Comparison of ENCODE assay signal across 18 mouse cellular contexts in genomic region chr10:10185298-10185883, GRCm38 (mm10).
A peak's percentile ranks its signal among the peaks of the same experiment; 100 is the strongest.
DNase-seq lines count a peak whose midpoint lies in the region; ATAC-seq and TF ChIP-seq lines count a peak whose summit lies in the region.
"Had no signal": no experiment of that assay in that cellular context is flagged by ENCODE, and none has a peak within 500 bp of the region (broad histone marks: within the 10 kb centered on the region; RNA-seq: fewer than 3 reads in every experiment).

No protein-coding gene starts in this region.

- no peak for TF ChIP-seq POLR2A in thymus, adult 2 months (IDR thresholded peaks at IDR 0.05; ENCODE audit: control insufficient read depth, extremely low read depth, insufficient read depth, low read length, poor library complexity)

- TF ChIP-seq CTCF in thymus, adult 2 months (IDR thresholded peaks at IDR 0.05; ENCODE audit: borderline replicate concordance, control insufficient read depth, extremely low read depth, insufficient read depth, low read length, poor library complexity), result no peak

- WGBS in kidney, embryonic 14.5 days, result 88% methylated on average over 8 of the region's 8 CpGs
- 77% methylated on average over 8 of the region's 8 CpGs for WGBS in thymus, adult 2 months
- 87% methylated on average over 8 of the region's 8 CpGs for WGBS in macrophage (ENCODE audit: missing documents)
- WGBS in hindbrain, embryonic 16.5 days, result 92% methylated on average over 8 of the region's 8 CpGs

- H3K9ac ChIP-seq in kidney, embryonic 14.5 days (ENCODE audit: low read depth, low read length), result no peak overlapping the region
- H3K9ac ChIP-seq in hindbrain, embryonic 16.5 days (ENCODE audit: low read depth, low read length), result no peak overlapping the region
- H3K9ac ChIP-seq: forebrain, embryonic 13.5 days; lung, embryonic 14.5 days had no signal

- H3K4me1 ChIP-seq in kidney, embryonic 14.5 days (ENCODE audit: control insufficient read depth, insufficient read depth, low read length), result no peaks in the 10 kb centered on the region
- H3K4me1 ChIP-seq in thymus, adult 2 months (replicated peaks; ENCODE audit: control insufficient read depth, insufficient read depth, low read length), result peaks cover 7% of the 10 kb centered on the region
- no peaks in the 10 kb centered on the region for H3K4me1 ChIP-seq in hindbrain, embryonic 16.5 days (ENCODE audit: control insufficient read depth, insufficient read depth, low read depth, low read length)
- H3K4me1 ChIP-seq: forebrain, embryonic 13.5 days; hindbrain, embryonic 10.5 days had no signal

- H3K27me3 ChIP-seq in kidney, embryonic 14.5 days (ENCODE audit: control insufficient read depth, insufficient read depth, low read length), result no peaks in the 10 kb centered on the region
- no peaks in the 10 kb centered on the region for H3K27me3 ChIP-seq in thymus, adult 2 months (ENCODE audit: control insufficient read depth, insufficient read depth, low read length)
- no peaks in the 10 kb centered on the region for H3K27me3 ChIP-seq in hindbrain, embryonic 16.5 days (replicated peaks; ENCODE audit: control insufficient read depth, insufficient read depth, low read length)
- H3K27me3 ChIP-seq: forebrain, embryonic 13.5 days had no signal

- no peak for DNase-seq in kidney, postnatal 10 days
- DNase-seq in thymus, adult 2 months, result peak; percentile 11
- DNase-seq in thymus, adult 18-20 months, result no peak
- no peak for DNase-seq in yolk sac, embryonic 10.5 days (ENCODE audit: low spot score)
- no peak for DNase-seq in cerebellum, postnatal 14 days
- DNase-seq: adrenal gland, postnatal 10 days; cerebellum, adult 2 months; kidney, adult 18-20 months; retina, postnatal 1 day; spleen, adult 18-20 months had no signal

- H3K9me3 ChIP-seq in kidney, embryonic 14.5 days (ENCODE audit: control insufficient read depth, low read length), result no peaks in the 10 kb centered on the region
- no peaks in the 10 kb centered on the region for H3K9me3 ChIP-seq in hindbrain, embryonic 16.5 days (ENCODE audit: control insufficient read depth, low read length)
- H3K9me3 ChIP-seq: forebrain, embryonic 13.5 days; hindbrain, embryonic 10.5 days had no signal

- H3K36me3 ChIP-seq in kidney, embryonic 14.5 days (ENCODE audit: control insufficient read depth, insufficient read depth, low read length), result no peaks in the 10 kb centered on the region
- H3K36me3 ChIP-seq in thymus, adult 2 months (ENCODE audit: control insufficient read depth, insufficient read depth, low read length), result no peaks in the 10 kb centered on the region
- no peaks in the 10 kb centered on the region for H3K36me3 ChIP-seq in macrophage (ENCODE audit: inconsistent target)
- H3K36me3 ChIP-seq in hindbrain, embryonic 16.5 days (ENCODE audit: control insufficient read depth, insufficient read depth, low read length), result no peaks in the 10 kb centered on the region
- H3K36me3 ChIP-seq: hindbrain, embryonic 10.5 days had no signal

- no peak overlapping the region for H3K4me3 ChIP-seq in kidney, embryonic 14.5 days (ENCODE audit: low read length)
- H3K4me3 ChIP-seq in thymus, adult 2 months (ENCODE audit: control insufficient read depth, insufficient read depth, low read length), result no peak overlapping the region
- no peak overlapping the region for H3K4me3 ChIP-seq in macrophage (ENCODE audit: inconsistent target)
- H3K4me3 ChIP-seq in hindbrain, embryonic 16.5 days (ENCODE audit: low read length), result no peak overlapping the region
- H3K4me3 ChIP-seq: forebrain, embryonic 13.5 days; hindbrain, embryonic 10.5 days; layer of hippocampus, adult 2 months had no signal

- ATAC-seq in kidney, embryonic 14.5 days (ENCODE audit: low FRiP score, low TSS enrichment), result peak; percentile 43; the same call in 1 of the 2 replicates
- no peak for ATAC-seq in hindbrain, embryonic 16.5 days
- ATAC-seq: forebrain, embryonic 13.5 days had no signal

- no peak overlapping the region for H3K4me2 ChIP-seq in kidney, embryonic 14.5 days (replicated peaks; ENCODE audit: low read depth, low read length)
- no peak overlapping the region for H3K4me2 ChIP-seq in hindbrain, embryonic 16.5 days (ENCODE audit: low read length)
- H3K4me2 ChIP-seq: forebrain, embryonic 13.5 days; lung, embryonic 14.5 days; midbrain, embryonic 11.5 days had no signal

- H3K27ac ChIP-seq in kidney, embryonic 14.5 days (ENCODE audit: low read depth, low read length), result no peak overlapping the region
- H3K27ac ChIP-seq in thymus, adult 2 months (ENCODE audit: control insufficient read depth, insufficient read depth, low read length), result no peak overlapping the region; the same call in 1 of the 2 replicates
- H3K27ac ChIP-seq in macrophage, result peak overlapping the region; percentile 80
- H3K27ac ChIP-seq in hindbrain, embryonic 16.5 days (ENCODE audit: low read depth, low read length), result no peak overlapping the region
- H3K27ac ChIP-seq: forebrain, embryonic 13.5 days; hindbrain, embryonic 10.5 days; layer of hippocampus, adult 2 months had no signal

- H3K79me2 ChIP-seq in macrophage (ENCODE audit: inconsistent target), result no peaks in the 10 kb centered on the region
